Mouse (Mus musculus) G1E (cell line): ENCODE measurements around the gene Gck. TPM values are rescaled to one million over a fixed set of nuclear protein-coding genes. Genes with fewer than 3 reads are reported as not detected.
A peak's percentile ranks its signal among the peaks of the same experiment; 100 is the strongest.

Source experiments
- ATAC-seq: 2 replicates; pipeline ENCODE4 v1.8.0; 2016; ENCODE audit warnings: mild to moderate bottlenecking; ENCODE audit not compliant: insufficient number of reproducible peaks, poor library complexity, low FRiP score, severe bottlenecking; ENCODE audit errors: extremely low read depth
- DNase-seq: peaks from one replicate; pipeline ENCODE4 v3.0.0; 2012; ENCODE audit warnings: low spot score
- H3K27me3 ChIP-seq: 2 replicates; pipeline ENCODE4 v1.6.1; 2012; ENCODE audit warnings: mild to moderate bottlenecking, low read length, inconsistent platforms; ENCODE audit not compliant: insufficient read depth
- H3K36me3 ChIP-seq: replicated peaks from 2 replicates; pipeline ENCODE3; 2012; ENCODE audit warnings: mild to moderate bottlenecking, inconsistent platforms
- H3K4me1 ChIP-seq: 2 replicates; pipeline ENCODE4 v1.6.1; 2012; ENCODE audit warnings: low read depth, low read length, inconsistent platforms, mixed read lengths; ENCODE audit not compliant: insufficient read depth
- H3K4me3 ChIP-seq: 2 replicates; pipeline ENCODE4 v1.5.1; 2012; ENCODE audit warnings: low read depth, mild to moderate bottlenecking, inconsistent platforms, low read length, moderate library complexity, mixed read lengths
- H3K9me3 ChIP-seq: replicated peaks from 2 replicates; pipeline ENCODE4 v1.6.1; 2012; ENCODE audit warnings: inconsistent platforms
- CTCF ChIP-seq: IDR thresholded peaks from 2 replicates; pipeline ENCODE4 v1.5.1; 2012; ENCODE audit warnings: low read depth, low read length, inconsistent platforms, mixed read lengths
- GATA1 ChIP-seq: IDR thresholded peaks from 2 replicates; pipeline ENCODE4 v1.6.1; 2012; ENCODE audit warnings: borderline replicate concordance, low read length, inconsistent platforms, mixed read lengths
- GATA2 ChIP-seq: IDR thresholded peaks from 2 replicates; pipeline ENCODE4 v1.6.1; 2012; ENCODE audit warnings: low read depth, low read length, inconsistent platforms, borderline replicate concordance
- POLR2AphosphoS5 ChIP-seq: IDR thresholded peaks from 2 replicates; pipeline ENCODE4 v1.6.1; 2012; ENCODE audit warnings: low read depth, low read length, inconsistent platforms; ENCODE audit not compliant: insufficient replicate concordance
- TAL1 ChIP-seq: conservative IDR thresholded peaks from 2 replicates; pipeline ENCODE4 v1.6.1; 2012; ENCODE audit warnings: low read depth, low read length, inconsistent platforms, mixed read lengths
- polyA plus RNA-seq: library from polyadenylated mRNA; stranded (reverse); fragments of >175 nt; gene quantifications from 2 replicates; pipeline ENCODE4 v1.2.3, GENCODE M21; 2012
- total RNA-seq, 2 experiments: library from RNA; stranded (forward) in 1 of 2; stranded (reverse) in 1 of 2; fragments of 200-1000 nt in 1 of 2; fragments of >200 nt in 1 of 2; fragmentation: Nextera tagmentation in 1 of 2; gene quantifications; 2 replicates each; pipeline ENCODE4 v1.2.3; 2014 to 2017

Gene Gck
- total and polyA plus RNA-seq, 3 experiments: 0.11 TPM; not detected in 2

DNA sequence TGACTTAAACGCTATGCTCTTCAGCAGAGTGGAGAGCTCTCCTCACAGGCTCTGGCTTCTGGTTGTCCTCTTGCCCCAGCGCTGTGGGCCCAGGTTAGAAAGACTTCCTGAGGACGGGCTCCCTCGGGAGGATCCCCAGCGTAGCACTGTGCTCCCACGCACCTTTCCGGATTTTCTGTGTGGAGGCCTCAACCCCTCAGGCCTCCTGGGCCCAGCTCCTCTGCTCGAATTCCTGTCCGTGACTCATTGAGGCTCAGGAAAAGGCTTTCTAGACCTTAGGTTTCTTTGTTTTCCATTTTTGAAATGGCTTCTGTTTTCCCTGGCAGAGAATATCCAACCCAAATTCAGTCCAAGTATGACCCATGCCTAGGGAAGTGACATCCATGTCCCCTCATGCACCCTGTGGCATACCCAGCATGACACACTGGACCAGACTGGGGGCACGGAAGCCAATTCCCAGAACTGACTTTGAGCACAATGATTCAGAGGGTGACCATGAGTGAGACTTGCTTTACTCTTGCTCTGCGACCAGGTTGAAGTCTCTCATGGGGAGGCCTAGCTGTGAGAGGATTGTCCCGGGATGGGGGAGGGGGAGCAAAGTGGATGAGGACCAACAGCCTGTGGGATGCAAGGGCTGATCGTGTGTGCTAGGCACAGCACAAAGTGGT lies 89.9 kb downstream of the Gck start:
- no peaks in the 10 kb centered on the region for H3K36me3 ChIP-seq
- 0 out of 2 replicates have a peak, but pooled peaks cover 2% of the 10 kb centered on the region for H3K4me1 ChIP-seq
- no peak overlapping the region for H3K4me3 ChIP-seq
- ATAC-seq: no peak
- TF ChIP-seq GATA2: no peak
- no peak for TF ChIP-seq CTCF
- TF ChIP-seq GATA1: no peak
- TF ChIP-seq POLR2AphosphoS5: no peak
- TF ChIP-seq TAL1: no peak
- H3K9me3 ChIP-seq: peaks cover 3% of the 10 kb centered on the region; the same call in 1 of the 2 replicates
- peaks cover 52% of the 10 kb centered on the region for H3K27me3 ChIP-seq
- DNase-seq: no peak

DNA sequence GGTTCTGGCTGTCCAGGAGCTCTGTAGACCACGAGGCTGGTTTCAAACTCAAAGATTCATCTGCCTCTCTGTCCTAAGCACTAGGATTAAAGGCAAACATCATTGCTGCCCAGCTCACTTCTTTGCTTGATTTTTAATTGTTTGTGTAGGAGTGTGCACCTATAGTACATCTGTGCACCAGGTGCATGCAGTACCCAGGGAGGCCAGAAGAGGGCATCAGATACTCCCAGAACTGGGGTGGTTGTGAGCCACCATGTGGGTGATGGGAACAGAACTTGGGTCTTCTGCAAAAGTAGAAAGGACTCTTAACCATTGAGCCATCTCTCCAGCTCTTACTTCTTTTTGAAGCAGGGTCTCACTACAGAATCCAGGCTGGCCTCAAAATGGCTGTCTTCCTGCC lies 91.2 kb downstream of the Gck start:
- no peak for TF ChIP-seq GATA2
- TF ChIP-seq POLR2AphosphoS5: no peak
- no peak for TF ChIP-seq TAL1
- no peak for TF ChIP-seq GATA1
- TF ChIP-seq CTCF: peak; percentile 44
- Histone ChIP-seq H3K27me3 (peaks cover 41% of the 10 kb centered on the region), H3K4me1 (0 out of 2 replicates have a peak, but pooled peaks cover 2% of the 10 kb centered on the region), H3K36me3 (no peaks in the 10 kb centered on the region), H3K9me3 (peaks cover 3% of the 10 kb centered on the region; the same call in 1 of the 2 replicates), H3K4me3 (no peak overlapping the region)
- ATAC-seq: no peak
- no peak for DNase-seq

DNA sequence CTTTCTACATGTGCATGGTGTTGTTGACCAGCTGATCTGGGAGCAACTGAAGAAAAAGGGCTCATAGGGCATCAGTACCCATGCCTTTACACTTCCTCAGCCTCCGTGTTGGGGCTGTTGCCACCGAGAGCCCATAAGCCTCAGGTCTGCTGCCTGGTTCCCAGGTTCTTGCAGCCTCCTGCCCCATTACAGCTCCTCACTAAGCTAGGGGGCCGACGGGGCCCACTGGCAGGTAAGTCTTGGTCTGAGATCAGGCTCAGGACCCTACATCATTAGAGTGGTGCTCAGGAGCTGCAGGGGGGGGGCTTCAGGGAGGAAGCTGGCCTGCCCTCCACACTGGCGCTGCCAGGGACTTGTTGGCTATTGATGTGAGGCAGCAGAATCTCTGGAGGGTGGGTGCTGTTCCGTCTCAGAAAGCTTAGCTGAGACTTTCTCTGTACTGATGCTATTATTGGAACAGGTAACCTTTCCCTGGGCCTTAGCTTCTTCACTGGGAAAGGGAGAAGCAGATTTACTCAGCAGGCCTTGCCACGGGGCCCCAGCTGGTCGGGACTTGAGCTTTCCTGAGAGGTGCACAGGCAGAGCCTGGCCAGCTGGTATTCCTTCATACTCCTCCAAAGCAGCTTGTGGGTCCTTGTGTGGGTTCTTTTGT lies 93.3 kb downstream of the Gck start:
- ATAC-seq (no peak), DNase-seq (no peak)
- H3K27me3 ChIP-seq: peaks cover 23% of the 10 kb centered on the region
- H3K4me1 ChIP-seq: 0 out of 2 replicates have a peak, but pooled peaks cover 2% of the 10 kb centered on the region
- no peaks in the 10 kb centered on the region for H3K36me3 ChIP-seq
- peaks cover 3% of the 10 kb centered on the region; the same call in 1 of the 2 replicates for H3K9me3 ChIP-seq
- TF ChIP-seq CTCF (no peak), POLR2AphosphoS5 (no peak), TAL1 (no peak), GATA2 (no peak)
- no peak overlapping the region for H3K4me3 ChIP-seq

DNA sequence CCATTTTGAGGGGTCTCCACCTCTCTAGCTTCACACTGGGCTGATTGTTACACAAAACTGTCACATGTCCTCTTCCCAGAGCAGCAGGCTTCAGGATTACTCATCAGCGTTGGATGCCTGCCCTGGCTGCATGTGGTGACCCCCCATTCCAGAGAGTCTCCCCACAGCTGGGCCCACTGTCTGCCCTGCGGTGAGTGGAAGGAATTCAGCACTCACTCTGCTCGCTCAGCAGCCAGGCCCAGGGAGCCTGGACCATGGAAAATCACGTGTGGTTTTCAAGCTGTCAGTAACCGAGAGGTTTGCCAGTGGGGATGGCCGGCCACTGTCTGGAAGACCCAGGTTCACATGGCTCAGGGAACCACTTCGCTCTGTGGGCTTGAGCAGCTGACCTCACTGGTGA lies 94.0 kb downstream of the Gck start:
- ATAC-seq: no peak
- no peak for TF ChIP-seq TAL1
- no peak for TF ChIP-seq GATA2
- no peak for TF ChIP-seq CTCF
- no peak for TF ChIP-seq GATA1
- TF ChIP-seq POLR2AphosphoS5: no peak
- peaks cover 3% of the 10 kb centered on the region; the same call in 1 of the 2 replicates for H3K9me3 ChIP-seq
- no peaks in the 10 kb centered on the region for H3K36me3 ChIP-seq
- H3K4me1 ChIP-seq: 0 out of 2 replicates have a peak, but pooled peaks cover 2% of the 10 kb centered on the region
- H3K4me3 ChIP-seq: no peak overlapping the region
- H3K27me3 ChIP-seq: peaks cover 16% of the 10 kb centered on the region
- DNase-seq: no peak

DNA sequence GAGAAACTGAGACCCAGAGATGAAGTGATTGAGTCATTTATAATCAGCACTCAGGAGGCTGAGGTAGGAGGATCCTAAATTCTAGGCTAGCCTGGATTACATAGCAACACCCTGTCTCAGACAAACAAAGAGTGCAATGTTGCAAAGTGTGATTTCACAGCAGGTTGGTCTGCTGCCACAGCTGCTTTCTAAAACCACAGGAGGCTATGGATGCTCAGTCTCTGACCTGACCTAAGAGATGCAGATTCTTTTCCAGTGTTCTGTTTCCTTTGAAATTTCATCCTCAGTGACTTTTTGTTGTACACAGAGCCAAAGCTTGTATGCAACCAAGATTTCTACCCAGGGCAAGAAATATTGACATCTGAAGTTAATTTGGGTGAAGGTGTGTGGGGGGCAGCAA lies 94.4 kb downstream of the Gck start:
- TF ChIP-seq GATA2 (no peak), POLR2AphosphoS5 (no peak), GATA1 (no peak), CTCF (no peak), TAL1 (no peak)
- Histone ChIP-seq H3K4me1 (0 out of 2 replicates have a peak, but pooled peaks cover 2% of the 10 kb centered on the region), H3K36me3 (no peaks in the 10 kb centered on the region), H3K4me3 (no peak overlapping the region), H3K9me3 (peaks cover 3% of the 10 kb centered on the region; the same call in 1 of the 2 replicates), H3K27me3 (peaks cover 13% of the 10 kb centered on the region)
- ATAC-seq (no peak), DNase-seq (no peak)

DNA sequence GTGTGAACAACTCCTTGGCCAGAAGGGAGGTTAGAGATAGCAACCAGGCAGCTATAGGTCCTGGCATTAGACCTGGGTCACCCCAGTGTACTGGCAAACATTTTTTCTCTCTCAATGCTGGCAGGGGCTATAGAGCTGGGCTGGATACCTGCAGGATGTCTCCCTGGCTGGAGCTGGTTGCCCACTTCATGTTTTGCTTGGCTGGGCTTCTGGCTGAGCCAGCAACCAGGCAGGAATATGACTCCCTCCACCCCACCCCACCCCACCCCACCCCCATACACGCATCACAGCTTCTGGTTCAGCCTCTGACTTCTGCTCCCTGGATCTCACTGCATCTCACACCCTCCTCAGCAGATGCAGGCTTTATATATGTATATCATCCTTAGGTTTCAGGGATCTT lies 97.6 kb downstream of the Gck start:
- no peak for ATAC-seq

More for the DNA sequence above, 97.6 kb downstream of the Gck start:
- no peak for DNase-seq
- no peaks in the 10 kb centered on the region for H3K4me1 ChIP-seq
- TF ChIP-seq CTCF (no peak), GATA1 (no peak)
- no peaks in the 10 kb centered on the region for H3K36me3 ChIP-seq
- H3K27me3 ChIP-seq: peaks cover 5% of the 10 kb centered on the region
- H3K4me3 ChIP-seq: no peak overlapping the region
- no peaks in the 10 kb centered on the region for H3K9me3 ChIP-seq
